Mouse (Mus musculus) retina, postnatal 1 day (tissue): Measurements from ENCODE around the gene Uba1.

Source experiments
- DNase-seq: peaks from one replicate; pipeline ENCODE4 v3.0.0-alpha.2; 2012

Gene Uba1

GRCm38 (mm10) chrX:20658026-20658652 lies at the start of gene Uba1:
Gene Uba1, plus strand, starts transcription at chrX:20658326.
- peak; percentile 93 for DNase-seq

- DNase-seq = no peak
These were observed 49.6 kb upstream of the Uba1 start for GRCm38 (mm10) chrX:20608500-20608899.

GRCm38 (mm10) chrX:20616861-20617175 lies 41.3 kb upstream of the Uba1 start:
- no peak for DNase-seq

- peak; percentile 91 for DNase-seq
These were observed 40.8 kb upstream of the Uba1 start, which contains the start of the genes Rbm10 and Ndufb11 for GRCm38 (mm10) chrX:20617176-20617902. Gene Rbm10, plus strand, starts transcription at chrX:20617503. Gene Ndufb11, minus strand, starts transcription at chrX:20617619.

GRCm38 (mm10) chrX:20617903-20618399 lies 40.2 kb upstream of the Uba1 start:
- DNase-seq = no peak

- DNase-seq = no peak
These were observed 20.0 kb upstream of the Uba1 start for GRCm38 (mm10) chrX:20638141-20638540.

GRCm38 (mm10) chrX:20644780-20645179 lies 13.3 kb upstream of the Uba1 start:
- no peak for DNase-seq

- DNase-seq = no peak
These were observed 533 bp upstream of the Uba1 start for GRCm38 (mm10) chrX:20657593-20657992.

- DNase-seq = no peak
These were observed 823 bp downstream of the Uba1 start for GRCm38 (mm10) chrX:20658891-20659406.

GRCm38 (mm10) chrX:20662317-20662715 lies 4.2 kb downstream of the Uba1 start:
- DNase-seq = no peak

- peak; percentile 95 for DNase-seq
These were observed 4.8 kb downstream of the Uba1 start for GRCm38 (mm10) chrX:20662716-20663443.

- no peak for DNase-seq
These were observed 5.3 kb downstream of the Uba1 start for GRCm38 (mm10) chrX:20663444-20663790.

- DNase-seq = peak; percentile 95
These were observed 29.5 kb downstream of the Uba1 start, which contains the start of gene Cdk16 for GRCm38 (mm10) chrX:20687519-20688067. Gene Cdk16, plus strand, starts transcription at chrX:20687954.

- DNase-seq = peak; percentile 93
These were observed 30.0 kb downstream of the Uba1 start for GRCm38 (mm10) chrX:20688068-20688547.

GRCm38 (mm10) chrX:20688615-20689014 lies 30.5 kb downstream of the Uba1 start:
- DNase-seq = peak; percentile 87

- no peak for DNase-seq
These were observed 33.4 kb downstream of the Uba1 start for GRCm38 (mm10) chrX:20691566-20691965.

- DNase-seq = peak; percentile 2
These were observed 34.5 kb downstream of the Uba1 start for GRCm38 (mm10) chrX:20692616-20693015.

GRCm38 (mm10) chrX:20695842-20696241 lies 37.7 kb downstream of the Uba1 start:
- no peak for DNase-seq

GRCm38 (mm10) chrX:20703741-20704290 lies 45.7 kb downstream of the Uba1 start, which contains the start of gene Usp11:
Gene Usp11, plus strand, starts transcription at chrX:20703906.
- peak; percentile 88 for DNase-seq

GRCm38 (mm10) chrX:20704295-20705082 lies 46.4 kb downstream of the Uba1 start:
- DNase-seq = peak; percentile 87

- no peak for DNase-seq
These were observed 46.9 kb downstream of the Uba1 start for GRCm38 (mm10) chrX:20705083-20705402.

- no peak for DNase-seq
These were observed 70.6 kb downstream of the Uba1 start for GRCm38 (mm10) chrX:20728681-20729080.
